Mouse (Mus musculus) intestine, postnatal 0 days (tissue): ENCODE measurements around the gene Zfp423. TPM values are rescaled to one million over a fixed set of nuclear protein-coding genes. Genes with fewer than 3 reads are reported as not detected.
A peak's percentile ranks its signal among the peaks of the same experiment; 100 is the strongest.

Experiments used
- ATAC-seq: fragments of 200-750 bp; cut with Nextera tagmentation; 2 replicates; pipeline ENCODE4 v1.8.0; 2017; ENCODE audit warnings: mild to moderate bottlenecking, moderate TSS enrichment, moderate library complexity
- H3K27ac ChIP-seq: fragments of 300-500 bp; sonication (generic); 2 replicates; pipeline ENCODE4 v1.5.1; 2014; ENCODE audit warnings: mild to moderate bottlenecking, low read depth, low read length, moderate library complexity
- H3K27me3 ChIP-seq: fragments of 300-500 bp; sonication (generic); replicated peaks from 2 replicates; pipeline ENCODE4 v1.6.1; 2014; ENCODE audit warnings: low read length, mixed read lengths; ENCODE audit not compliant: control insufficient read depth, insufficient read depth
- H3K36me3 ChIP-seq: fragments of 300-500 bp; sonication (generic); 2 replicates; pipeline ENCODE4 v1.6.1; 2014; ENCODE audit warnings: mild to moderate bottlenecking, moderate library complexity; ENCODE audit not compliant: control insufficient read depth, insufficient read depth
- H3K4me1 ChIP-seq: fragments of 300-500 bp; sonication (generic); replicated peaks from 2 replicates; pipeline ENCODE4 v1.6.1; 2014; ENCODE audit warnings: antibody characterized with exemption, low read length, mixed read lengths; ENCODE audit not compliant: control insufficient read depth, insufficient read depth
- H3K4me2 ChIP-seq: fragments of 300-500 bp; sonication (generic); replicated peaks from 2 replicates; pipeline ENCODE4 v1.6.1; 2014; ENCODE audit warnings: low read depth, mild to moderate bottlenecking, moderate library complexity
- H3K4me3 ChIP-seq: fragments of 300-500 bp; sonication (generic); 2 replicates; pipeline ENCODE4 v1.5.1; 2014; ENCODE audit warnings: low read depth, low read length
- H3K9ac ChIP-seq: fragments of 300-500 bp; sonication (generic); 2 replicates; pipeline ENCODE4 v1.6.1; 2014; ENCODE audit warnings: mild to moderate bottlenecking, low read depth, low read length
- H3K9me3 ChIP-seq: fragments of 300-500 bp; sonication (generic); 2 replicates; pipeline ENCODE4 v1.6.1; 2016; ENCODE audit warnings: mixed run types; ENCODE audit not compliant: control insufficient read depth
- CTCF ChIP-seq: sonication (generic); IDR thresholded peaks from 2 replicates; pipeline ENCODE4 v1.5.1; 2016; ENCODE audit warnings: low read depth, mild to moderate bottlenecking, control low read depth, antibody characterized with exemption, moderate library complexity
- WGBS: fragments of 180-500 bp; shearing (Covaris S2); extraction: QIAGEN DNeasy Blood & Tissue Kit; methylation state at CpG from one replicate; pipeline ENCODE4 v1.1.7; 2014; 5-methylcytosine and 5-hydroxymethylcytosine counted together
- polyA plus RNA-seq: library from polyadenylated mRNA; unstranded; fragments of >200 nt; fragmentation: Nextera tagmentation; extraction: Ambion mirVana; gene quantifications from 2 replicates; pipeline ENCODE4 v1.2.1, GENCODE M21; 2015

The Zfp423 gene
- polyA plus RNA-seq, 1 experiment from 2014 or later: 1.6 TPM

DNA sequence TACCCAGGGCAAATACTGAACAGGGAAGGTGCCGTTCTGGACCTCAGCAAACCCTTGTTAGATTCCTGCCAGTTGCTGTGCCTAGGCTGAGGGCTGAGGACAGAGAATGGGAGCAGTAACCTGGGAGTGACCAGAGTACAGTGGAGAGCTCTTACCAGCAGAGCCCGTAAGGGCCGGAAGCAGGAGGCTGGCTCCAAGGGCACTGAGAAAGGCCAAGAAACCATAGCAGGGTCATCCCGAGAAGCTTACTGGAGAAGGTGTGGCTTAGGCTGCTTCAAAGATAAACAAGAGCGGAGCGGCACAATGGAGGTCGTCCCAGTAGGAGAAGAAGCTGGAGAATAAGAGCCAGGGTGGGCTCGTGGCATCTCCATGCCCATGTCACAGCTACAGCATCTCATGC, 65.1 kb downstream of the Zfp423 start:
- no peak overlapping the region for H3K27ac ChIP-seq
- H3K9ac ChIP-seq: no peak overlapping the region
- H3K4me3 ChIP-seq: no peak overlapping the region
- H3K27me3 ChIP-seq: no peaks in the 10 kb centered on the region
- TF ChIP-seq CTCF: no peak
- no peak for ATAC-seq
- no peaks in the 10 kb centered on the region for H3K36me3 ChIP-seq
- no peaks in the 10 kb centered on the region for H3K4me1 ChIP-seq
- H3K9me3 ChIP-seq: no peaks in the 10 kb centered on the region
- whole genome bisulfite sequencing: 56% methylated on average over 8 of the region's 8 CpGs
- no peak overlapping the region for H3K4me2 ChIP-seq

DNA sequence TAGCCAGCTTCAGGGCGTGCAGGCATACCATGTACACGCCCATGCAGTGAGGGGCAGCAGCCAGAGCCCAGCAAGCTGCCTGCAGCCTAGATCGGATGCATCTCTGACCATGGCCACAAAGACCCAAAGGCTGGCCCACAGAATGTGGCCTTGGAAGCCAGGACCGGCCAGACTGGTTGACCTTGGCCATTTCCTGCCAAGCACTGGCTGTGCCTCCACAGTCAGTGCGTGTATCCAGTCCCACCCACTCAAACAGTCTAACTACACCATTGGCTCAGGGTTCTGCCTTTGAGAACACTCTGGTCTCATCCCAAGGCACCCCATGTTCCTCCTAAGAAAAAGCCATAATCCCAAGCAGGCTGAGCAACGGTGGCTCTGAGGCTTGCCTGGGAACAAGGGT, 65.8 kb downstream of the Zfp423 start:
- Histone ChIP-seq H3K4me2 (no peak overlapping the region), H3K9me3 (no peaks in the 10 kb centered on the region), H3K4me3 (no peak overlapping the region), H3K36me3 (no peaks in the 10 kb centered on the region), H3K9ac (no peak overlapping the region), H3K27ac (no peak overlapping the region), H3K27me3 (no peaks in the 10 kb centered on the region), H3K4me1 (no peaks in the 10 kb centered on the region)
- no peak for ATAC-seq
- no peak for TF ChIP-seq CTCF
- 72% methylated on average over 6 of the region's 6 CpGs for WGBS

GRCm38 (mm10) chr8:87892891-87893290, 66.5 kb downstream of the Zfp423 start:
- Histone ChIP-seq H3K4me2 (no peak overlapping the region), H3K4me1 (no peaks in the 10 kb centered on the region), H3K9ac (no peak overlapping the region), H3K4me3 (no peak overlapping the region), H3K27me3 (no peaks in the 10 kb centered on the region), H3K36me3 (no peaks in the 10 kb centered on the region), H3K27ac (no peak overlapping the region), H3K9me3 (no peaks in the 10 kb centered on the region)
- 87% methylated on average over 6 of the region's 6 CpGs for WGBS
- no peak for TF ChIP-seq CTCF
- no peak for ATAC-seq

DNA sequence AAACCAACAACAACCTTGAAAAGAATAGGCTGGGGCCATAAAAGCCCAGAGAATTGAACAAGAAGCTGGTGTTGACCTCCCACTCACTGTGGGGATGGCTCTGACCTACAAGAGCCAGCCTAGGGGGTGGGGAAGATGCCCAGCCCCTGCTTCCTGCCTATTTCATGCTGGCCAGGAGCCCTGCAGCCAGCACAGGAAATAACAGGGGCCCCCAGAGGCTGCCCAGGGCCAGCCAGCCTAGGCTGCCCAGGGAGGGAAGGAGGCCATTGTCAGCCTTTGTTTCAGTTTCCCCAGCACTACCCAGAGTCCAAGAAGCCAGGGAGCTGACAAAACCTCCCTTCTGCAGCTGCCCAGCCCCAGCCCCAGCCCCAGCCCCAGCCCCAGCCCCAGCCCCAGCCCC, 67.5 kb downstream of the Zfp423 start:
- H3K4me2 ChIP-seq: no peak overlapping the region
- no peak for TF ChIP-seq CTCF
- no peaks in the 10 kb centered on the region for H3K36me3 ChIP-seq
- H3K27ac ChIP-seq: no peak overlapping the region
- H3K4me3 ChIP-seq: no peak overlapping the region
- no peaks in the 10 kb centered on the region for H3K27me3 ChIP-seq
- no peak overlapping the region for H3K9ac ChIP-seq
- H3K9me3 ChIP-seq: no peaks in the 10 kb centered on the region
- H3K4me1 ChIP-seq: no peaks in the 10 kb centered on the region
- ATAC-seq: no peak

- no peaks in the 10 kb centered on the region for H3K4me1 ChIP-seq
- no peak overlapping the region for H3K27ac ChIP-seq
- H3K4me2 ChIP-seq: no peak overlapping the region
- 72% methylated on average over 12 of the region's 12 CpGs for WGBS
- ATAC-seq: no peak
- H3K9ac ChIP-seq: no peak overlapping the region
- H3K9me3 ChIP-seq: no peaks in the 10 kb centered on the region
- TF ChIP-seq CTCF: no peak
- H3K27me3 ChIP-seq: no peaks in the 10 kb centered on the region
- no peaks in the 10 kb centered on the region for H3K36me3 ChIP-seq
- H3K4me3 ChIP-seq: no peak overlapping the region
Measured at GRCm38 (mm10) chr8:87887956-87888355, 71.4 kb downstream of the Zfp423 start.

DNA sequence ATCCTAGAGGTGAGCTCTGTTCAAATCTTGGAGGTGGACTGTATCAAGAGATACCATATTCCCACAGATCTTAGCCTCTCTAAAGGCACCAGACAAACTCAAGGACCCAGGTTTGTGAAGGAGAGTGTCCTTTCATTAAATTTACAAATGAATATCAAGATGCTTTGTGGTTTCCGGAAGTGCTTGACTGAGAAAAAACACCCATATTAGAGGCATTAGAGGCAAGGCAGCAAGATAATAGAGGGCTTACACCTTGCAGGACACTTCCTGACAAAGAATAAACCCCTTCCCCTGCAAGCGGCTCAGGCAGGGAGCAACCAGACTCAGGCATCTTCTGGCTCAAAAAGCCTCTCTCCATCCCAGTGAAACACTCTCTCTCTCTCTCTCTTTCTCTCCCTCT, 78.3 kb downstream of the Zfp423 start:
- Histone ChIP-seq H3K9ac (no peak overlapping the region), H3K27me3 (no peaks in the 10 kb centered on the region), H3K4me1 (no peaks in the 10 kb centered on the region), H3K27ac (no peak overlapping the region), H3K4me3 (no peak overlapping the region), H3K36me3 (no peaks in the 10 kb centered on the region), H3K9me3 (no peaks in the 10 kb centered on the region), H3K4me2 (no peak overlapping the region)
- TF ChIP-seq CTCF: no peak
- no peak for ATAC-seq
- 55% methylated on average over 2 of the region's 2 CpGs for WGBS

DNA sequence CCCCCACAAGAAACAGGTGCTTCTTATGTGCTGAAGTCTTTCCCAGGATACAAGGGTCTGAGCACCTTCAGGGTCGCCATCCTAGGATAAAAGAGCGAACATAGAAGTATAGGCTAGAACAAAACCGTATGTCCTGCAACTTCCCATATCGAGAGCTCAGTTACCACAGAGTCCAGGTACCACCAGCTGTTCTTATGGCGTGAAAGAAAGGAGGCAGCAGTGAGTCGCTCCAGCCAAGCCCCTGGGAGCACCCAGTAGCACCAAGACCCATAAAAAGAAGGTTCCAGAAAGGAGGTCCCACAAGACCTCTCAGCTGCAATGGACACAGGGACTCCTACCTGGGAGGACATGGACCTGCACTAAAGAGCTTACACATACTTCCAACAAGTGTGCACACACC, 83.5 kb downstream of the Zfp423 start:
- Histone ChIP-seq H3K27ac (no peak overlapping the region), H3K9ac (no peak overlapping the region), H3K27me3 (no peaks in the 10 kb centered on the region), H3K36me3 (no peaks in the 10 kb centered on the region), H3K4me1 (no peaks in the 10 kb centered on the region), H3K4me3 (no peak overlapping the region), H3K4me2 (no peak overlapping the region), H3K9me3 (no peaks in the 10 kb centered on the region)
- ATAC-seq: no peak
- peak; percentile 35; the same call in 1 of the 2 replicates for TF ChIP-seq CTCF
- 77% methylated on average over 6 of the region's 6 CpGs for WGBS
